Mouse (Mus musculus): Measurements from ENCODE around the gene Hsf5. TPM values are rescaled to one million over a fixed set of nuclear protein-coding genes. Genes with fewer than 3 reads are reported as not detected.

Gene Hsf5
- polyA plus RNA-seq, 1 experiment from 2014 or later: 0.14 TPM

DNA sequence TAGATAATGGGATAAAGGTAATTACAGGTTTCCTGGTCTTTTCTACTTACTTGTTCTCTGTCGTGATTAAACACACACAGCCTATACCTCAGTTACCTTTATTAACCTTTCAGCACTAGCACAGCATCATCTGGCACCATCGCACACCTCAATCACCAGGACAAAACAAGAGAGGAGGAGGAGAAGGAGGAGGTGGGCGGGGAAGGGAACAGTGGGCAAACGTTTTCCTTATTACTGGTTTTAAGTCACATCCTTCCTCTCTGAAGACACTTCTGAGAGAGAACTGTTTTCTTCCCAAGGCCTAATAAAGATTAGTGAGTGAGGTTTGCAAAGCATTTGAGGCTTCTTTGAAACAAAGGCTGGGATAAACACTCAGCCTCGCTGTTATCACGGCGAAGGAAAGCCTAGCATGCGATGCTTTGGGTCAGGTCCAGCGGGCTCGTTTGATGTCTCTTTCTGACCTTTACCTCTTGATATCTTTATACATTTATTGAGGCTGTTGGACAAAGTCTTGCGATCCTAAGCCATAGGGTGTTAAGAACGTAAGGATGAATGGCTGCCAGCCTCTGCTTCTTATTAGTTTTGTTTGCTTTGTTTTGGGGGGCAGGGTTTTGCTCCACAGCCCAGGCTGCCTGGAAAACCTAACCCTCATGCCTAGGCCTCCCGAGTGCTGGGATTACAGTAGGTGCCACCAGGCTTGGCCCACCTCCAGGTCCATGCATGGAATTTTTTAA lies 66.0 kb downstream of the Hsf5 start:
- no peaks in the 10 kb centered on the region for H3K27me3 ChIP-seq (ENCODE audit: control insufficient read depth, insufficient read depth, low read length)
- no peak overlapping the region; the same call in 1 of the 2 replicates for H3K4me2 ChIP-seq (ENCODE audit: low read depth, low read length)
- H3K27ac ChIP-seq (ENCODE audit: low read length): peak overlapping the region; percentile 83
- H3K36me3 ChIP-seq (ENCODE audit: control insufficient read depth, insufficient read depth, low read length): no peaks in the 10 kb centered on the region
- peaks cover 10% of the 10 kb centered on the region; the same call in 1 of the 2 replicates for H3K4me1 ChIP-seq (ENCODE audit: control insufficient read depth, insufficient read depth, low read length)
- 36% methylated on average over 13 of the region's 13 CpGs for WGBS
- H3K9ac ChIP-seq (ENCODE audit: low read length): no peak overlapping the region
- ATAC-seq (ENCODE audit: insufficient read depth, low FRiP score): peak; percentile 30; the same call in 1 of the 2 replicates
- H3K9me3 ChIP-seq (replicated peaks; ENCODE audit: control insufficient read depth, low read length): no peaks in the 10 kb centered on the region
- no peak overlapping the region for H3K4me3 ChIP-seq (replicated peaks; ENCODE audit: low read length)

- no peak for ATAC-seq (ENCODE audit: insufficient read depth, low FRiP score)
- WGBS: 48% methylated on average over 7 of the region's 7 CpGs
- Histone ChIP-seq H3K27me3 (ENCODE audit: control insufficient read depth, insufficient read depth, low read length) (no peaks in the 10 kb centered on the region), H3K36me3 (ENCODE audit: control insufficient read depth, insufficient read depth, low read length) (no peaks in the 10 kb centered on the region), H3K4me3 (replicated peaks; ENCODE audit: low read length) (no peak overlapping the region), H3K9ac (ENCODE audit: low read length) (no peak overlapping the region), H3K9me3 (replicated peaks; ENCODE audit: control insufficient read depth, low read length) (no peaks in the 10 kb centered on the region), H3K4me2 (ENCODE audit: low read depth, low read length) (no peak overlapping the region), H3K4me1 (ENCODE audit: control insufficient read depth, insufficient read depth, low read length) (peaks cover 29% of the 10 kb centered on the region), H3K27ac (ENCODE audit: low read length) (no peak overlapping the region)
Observed at GRCm38 (mm10) chr11:87686407-87686806, 69.4 kb downstream of the Hsf5 start.

DNA sequence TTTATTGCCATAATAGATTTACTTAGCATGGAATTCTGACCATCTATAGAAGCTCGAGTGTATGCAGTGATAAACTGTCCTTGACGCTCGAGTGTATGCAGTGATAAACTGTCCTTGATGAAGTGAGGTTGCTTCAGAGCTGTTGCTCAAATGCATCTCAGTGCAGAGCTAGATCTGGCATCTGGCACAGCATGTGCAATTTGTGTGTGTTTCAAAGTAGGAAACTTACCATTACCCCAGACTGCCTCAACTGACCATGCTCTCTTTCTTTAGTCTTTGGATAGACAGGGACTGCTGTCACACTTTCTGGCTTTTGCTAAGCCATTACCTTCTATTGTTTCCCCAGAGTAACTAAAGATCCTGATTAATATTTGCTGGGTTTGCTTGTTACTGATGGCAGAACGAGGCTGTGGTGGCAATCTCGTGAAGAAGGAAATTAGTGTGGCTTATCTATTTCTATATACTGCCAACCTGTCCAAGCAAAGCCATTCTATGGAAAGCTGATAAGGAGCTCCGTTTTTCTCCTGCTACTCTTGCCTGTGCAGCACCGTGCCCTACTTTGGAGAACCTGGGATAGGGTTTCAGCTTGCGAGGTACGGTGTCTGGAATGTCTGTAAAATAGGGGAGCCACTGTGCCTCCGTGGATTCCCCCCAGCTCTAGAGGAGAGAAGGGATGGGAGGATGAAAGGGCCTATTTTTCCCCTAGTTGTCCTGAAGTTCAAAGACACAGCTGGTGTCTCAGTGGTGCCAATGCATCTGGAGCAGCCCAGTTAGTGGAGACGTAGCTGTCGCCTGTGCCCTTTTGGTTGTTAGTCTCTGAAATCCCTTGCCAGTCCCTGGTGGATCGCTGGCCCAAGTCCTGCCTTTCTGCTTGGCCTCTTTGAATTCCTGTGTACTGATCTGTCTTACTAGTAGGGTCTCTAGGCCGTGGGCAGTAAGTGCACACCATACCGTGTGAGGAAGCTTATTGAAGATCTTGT lies 70.6 kb downstream of the Hsf5 start:
- H3K27ac ChIP-seq (ENCODE audit: low read length): peak overlapping the region; percentile 77
- no peak for ATAC-seq (ENCODE audit: insufficient read depth, low FRiP score)
- H3K4me2 ChIP-seq (ENCODE audit: low read depth, low read length): 0 out of 2 replicates have a peak overlapping the region, but pooled peaks have one; percentile 0
- peaks cover 29% of the 10 kb centered on the region for H3K4me1 ChIP-seq (ENCODE audit: control insufficient read depth, insufficient read depth, low read length)
- H3K4me3 ChIP-seq (replicated peaks; ENCODE audit: low read length): no peak overlapping the region
- no peaks in the 10 kb centered on the region for H3K27me3 ChIP-seq (ENCODE audit: control insufficient read depth, insufficient read depth, low read length)
- H3K36me3 ChIP-seq (ENCODE audit: control insufficient read depth, insufficient read depth, low read length): no peaks in the 10 kb centered on the region
- no peak overlapping the region for H3K9ac ChIP-seq (ENCODE audit: low read length)
- 55% methylated on average over 15 of the region's 15 CpGs for whole genome bisulfite sequencing
- no peaks in the 10 kb centered on the region for H3K9me3 ChIP-seq (replicated peaks; ENCODE audit: control insufficient read depth, low read length)

DNA sequence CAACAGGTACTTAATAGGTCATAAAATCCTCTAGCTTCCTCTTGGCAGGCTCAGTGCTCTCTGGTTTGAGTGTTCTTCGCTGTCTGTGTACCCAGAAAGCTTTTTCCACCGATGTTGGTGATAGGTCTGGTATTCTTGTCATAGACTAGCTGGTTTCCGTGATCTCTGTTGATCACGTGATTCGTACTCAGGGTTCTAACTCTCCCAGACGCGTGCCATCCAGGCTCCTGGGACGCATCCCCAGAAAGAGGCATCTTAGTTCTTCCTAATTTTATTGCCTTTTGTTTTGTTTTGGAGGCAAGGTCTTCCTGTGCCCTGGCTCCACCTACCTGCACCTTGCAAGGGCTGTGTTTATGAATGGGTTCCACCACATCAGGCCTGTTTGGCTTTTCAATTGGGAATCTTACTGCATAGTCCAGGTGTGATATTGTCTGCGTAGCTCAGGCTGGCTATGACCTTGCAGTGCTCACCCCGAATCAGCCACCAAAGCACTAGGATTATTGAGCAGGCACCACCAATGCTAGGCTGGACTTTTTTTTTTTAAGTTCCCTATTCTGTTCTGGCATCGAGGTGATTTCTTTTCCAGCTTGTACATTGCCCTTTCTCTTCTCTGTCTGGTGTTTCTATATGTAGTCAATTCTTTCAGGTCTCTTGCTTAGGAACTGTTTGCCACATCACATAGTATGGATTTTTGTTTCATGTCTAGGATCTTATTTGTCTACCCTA lies 71.7 kb downstream of the Hsf5 start:
- H3K9me3 ChIP-seq (replicated peaks; ENCODE audit: control insufficient read depth, low read length): no peaks in the 10 kb centered on the region
- no peak overlapping the region for H3K4me3 ChIP-seq (replicated peaks; ENCODE audit: low read length)
- peak overlapping the region; percentile 34; the same call in 1 of the 2 replicates for H3K4me2 ChIP-seq (ENCODE audit: low read depth, low read length)
- H3K4me1 ChIP-seq (ENCODE audit: control insufficient read depth, insufficient read depth, low read length): peaks cover 23% of the 10 kb centered on the region
- H3K36me3 ChIP-seq (ENCODE audit: control insufficient read depth, insufficient read depth, low read length): no peaks in the 10 kb centered on the region
- peak overlapping the region; percentile 77 for H3K27ac ChIP-seq (ENCODE audit: low read length)
- peak overlapping the region; percentile 29; the same call in 1 of the 2 replicates for H3K9ac ChIP-seq (ENCODE audit: low read length)
- H3K27me3 ChIP-seq (ENCODE audit: control insufficient read depth, insufficient read depth, low read length): no peaks in the 10 kb centered on the region
- no peak for ATAC-seq (ENCODE audit: insufficient read depth, low FRiP score)
- WGBS: 67% methylated on average over 11 of the region's 11 CpGs

DNA sequence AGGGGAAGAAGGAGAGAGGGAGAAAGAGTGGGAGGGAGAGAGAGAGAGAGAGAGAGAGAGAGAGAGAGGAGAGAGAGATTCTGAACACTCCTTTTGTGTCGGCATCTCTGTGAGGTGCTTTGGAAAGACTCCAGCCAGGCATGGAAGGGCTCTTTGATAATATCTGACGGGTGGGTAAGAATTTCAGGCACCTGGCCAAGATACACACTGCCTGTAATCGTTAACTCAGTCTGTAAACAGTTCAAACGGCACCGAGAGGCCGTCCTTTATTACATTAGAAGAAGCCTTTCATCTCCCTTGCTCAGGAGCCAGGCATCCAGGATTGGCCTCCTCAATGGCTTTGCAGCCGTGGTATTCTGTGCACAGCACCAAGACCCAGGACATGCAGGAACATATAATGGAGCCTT lies 72.4 kb downstream of the Hsf5 start:
- peak overlapping the region; percentile 42 for H3K4me2 ChIP-seq (ENCODE audit: low read depth, low read length)
- peak overlapping the region; percentile 7; the same call in 1 of the 2 replicates for H3K4me3 ChIP-seq (replicated peaks; ENCODE audit: low read length)
- no peaks in the 10 kb centered on the region for H3K27me3 ChIP-seq (ENCODE audit: control insufficient read depth, insufficient read depth, low read length)
- peak; percentile 87 for ATAC-seq (ENCODE audit: insufficient read depth, low FRiP score)
- peaks cover 23% of the 10 kb centered on the region for H3K4me1 ChIP-seq (ENCODE audit: control insufficient read depth, insufficient read depth, low read length)
- H3K9ac ChIP-seq (ENCODE audit: low read length): peak overlapping the region; percentile 33; the same call in 1 of the 2 replicates
- no peaks in the 10 kb centered on the region for H3K36me3 ChIP-seq (ENCODE audit: control insufficient read depth, insufficient read depth, low read length)
- WGBS: 4% methylated on average over 7 of the region's 7 CpGs
- H3K27ac ChIP-seq (ENCODE audit: low read length): peak overlapping the region; percentile 93
- no peaks in the 10 kb centered on the region for H3K9me3 ChIP-seq (replicated peaks; ENCODE audit: control insufficient read depth, low read length)

DNA sequence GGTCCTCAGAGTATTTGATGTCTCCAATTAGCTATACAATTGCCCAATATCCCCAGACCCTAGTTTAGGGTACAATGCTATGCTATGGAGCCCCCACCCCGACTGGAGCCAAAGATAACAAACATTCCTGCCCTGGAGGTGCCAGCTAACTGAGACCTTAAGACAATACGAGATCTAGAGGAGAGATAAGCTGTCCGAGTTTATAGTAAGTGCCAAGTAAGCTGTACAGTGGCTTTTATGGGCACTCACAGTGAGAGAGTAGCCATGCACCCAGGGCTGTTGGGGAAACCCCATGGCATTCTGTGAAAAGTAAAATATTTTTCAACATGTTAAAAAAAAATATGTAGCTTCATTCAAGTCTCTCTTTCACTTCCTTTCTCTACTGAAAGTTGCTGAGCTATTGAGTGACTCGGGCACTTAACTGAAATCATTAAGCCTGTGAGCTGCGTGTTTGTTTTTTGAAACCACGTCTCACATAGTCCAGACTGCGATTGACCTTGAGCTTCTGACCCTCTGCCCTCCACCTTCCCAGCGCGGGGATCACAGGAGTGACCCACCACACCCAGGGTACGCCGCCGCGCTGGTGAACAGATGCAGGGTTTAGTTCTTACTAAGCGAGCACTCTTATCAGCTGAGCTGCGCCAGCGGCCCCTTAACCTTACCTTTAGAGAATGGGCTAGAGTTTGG lies 73.2 kb downstream of the Hsf5 start:
- Histone ChIP-seq H3K4me2 (ENCODE audit: low read depth, low read length) (peak overlapping the region; percentile 42), H3K9me3 (replicated peaks; ENCODE audit: control insufficient read depth, low read length) (no peaks in the 10 kb centered on the region), H3K36me3 (ENCODE audit: control insufficient read depth, insufficient read depth, low read length) (no peaks in the 10 kb centered on the region), H3K4me1 (ENCODE audit: control insufficient read depth, insufficient read depth, low read length) (peaks cover 23% of the 10 kb centered on the region), H3K4me3 (replicated peaks; ENCODE audit: low read length) (peak overlapping the region; percentile 7), H3K27me3 (ENCODE audit: control insufficient read depth, insufficient read depth, low read length) (no peaks in the 10 kb centered on the region), H3K9ac (ENCODE audit: low read length) (peak overlapping the region; percentile 33; the same call in 1 of the 2 replicates), H3K27ac (ENCODE audit: low read length) (peak overlapping the region; percentile 93)
- WGBS: 40% methylated on average over 16 of the region's 16 CpGs
- peak; percentile 56; the same call in 1 of the 2 replicates for ATAC-seq (ENCODE audit: insufficient read depth, low FRiP score)

- peak; percentile 91 for ATAC-seq (ENCODE audit: insufficient read depth, low FRiP score)
- H3K9me3 ChIP-seq (replicated peaks; ENCODE audit: control insufficient read depth, low read length): no peaks in the 10 kb centered on the region
- H3K27ac ChIP-seq (ENCODE audit: low read length): peak overlapping the region; percentile 59
- H3K4me2 ChIP-seq (ENCODE audit: low read depth, low read length): no peak overlapping the region
- H3K27me3 ChIP-seq (ENCODE audit: control insufficient read depth, insufficient read depth, low read length): no peaks in the 10 kb centered on the region
- no peak overlapping the region for H3K4me3 ChIP-seq (replicated peaks; ENCODE audit: low read length)
- WGBS: 44% methylated on average over 14 of the region's 14 CpGs
- no peaks in the 10 kb centered on the region for H3K36me3 ChIP-seq (ENCODE audit: control insufficient read depth, insufficient read depth, low read length)
- no peak overlapping the region for H3K9ac ChIP-seq (ENCODE audit: low read length)
- no peaks in the 10 kb centered on the region; the same call in 1 of the 2 replicates for H3K4me1 ChIP-seq (ENCODE audit: control insufficient read depth, insufficient read depth, low read length)
Observed at GRCm38 (mm10) chr11:87697131-87697682, 80.2 kb downstream of the Hsf5 start.

DNA sequence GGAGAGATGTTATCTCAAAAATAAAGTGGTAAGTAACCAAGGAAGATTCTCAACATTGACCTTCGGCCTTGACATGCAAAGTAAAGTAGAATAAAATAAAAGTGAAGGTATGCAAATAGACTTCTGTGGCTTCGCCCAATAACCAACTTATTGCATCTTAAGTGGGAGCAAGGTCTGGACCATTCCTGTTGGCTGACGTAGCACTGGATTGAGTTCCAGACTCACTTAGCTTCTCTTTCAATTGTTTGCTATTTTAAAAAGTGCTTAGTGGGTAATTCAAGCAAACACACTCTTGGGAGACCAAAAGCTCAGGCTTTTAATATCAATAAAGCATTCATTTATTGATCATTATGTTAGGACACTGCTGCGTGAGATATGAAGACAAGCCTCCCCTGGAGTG lies 81.2 kb downstream of the Hsf5 start:
- Histone ChIP-seq H3K36me3 (ENCODE audit: control insufficient read depth, insufficient read depth, low read length) (no peaks in the 10 kb centered on the region), H3K4me2 (ENCODE audit: low read depth, low read length) (no peak overlapping the region), H3K27ac (ENCODE audit: low read length) (no peak overlapping the region), H3K9ac (ENCODE audit: low read length) (no peak overlapping the region), H3K4me3 (replicated peaks; ENCODE audit: low read length) (no peak overlapping the region), H3K4me1 (ENCODE audit: control insufficient read depth, insufficient read depth, low read length) (no peaks in the 10 kb centered on the region; the same call in 1 of the 2 replicates), H3K27me3 (ENCODE audit: control insufficient read depth, insufficient read depth, low read length) (no peaks in the 10 kb centered on the region), H3K9me3 (replicated peaks; ENCODE audit: control insufficient read depth, low read length) (no peaks in the 10 kb centered on the region)
- WGBS: 80% methylated on average over 4 of the region's 4 CpGs
- no peak for ATAC-seq (ENCODE audit: insufficient read depth, low FRiP score)
